Mouse (Mus musculus): Measurements from ENCODE around the gene Cryl1. TPM values are rescaled to one million over a fixed set of nuclear protein-coding genes. Genes with fewer than 3 reads are reported as not detected.

The Cryl1 gene
- polyA plus RNA-seq, 2 experiments from 2014 or later, result 17.2 to 17.6 TPM

- peak; percentile 75 for ATAC-seq
Measured at GRCm38 (mm10) chr14:57372348-57373102, 25.8 kb downstream of the Cryl1 start.

GRCm38 (mm10) chr14:57367327-57367726 lies 31.0 kb downstream of the Cryl1 start:
- no peak for ATAC-seq

DNA sequence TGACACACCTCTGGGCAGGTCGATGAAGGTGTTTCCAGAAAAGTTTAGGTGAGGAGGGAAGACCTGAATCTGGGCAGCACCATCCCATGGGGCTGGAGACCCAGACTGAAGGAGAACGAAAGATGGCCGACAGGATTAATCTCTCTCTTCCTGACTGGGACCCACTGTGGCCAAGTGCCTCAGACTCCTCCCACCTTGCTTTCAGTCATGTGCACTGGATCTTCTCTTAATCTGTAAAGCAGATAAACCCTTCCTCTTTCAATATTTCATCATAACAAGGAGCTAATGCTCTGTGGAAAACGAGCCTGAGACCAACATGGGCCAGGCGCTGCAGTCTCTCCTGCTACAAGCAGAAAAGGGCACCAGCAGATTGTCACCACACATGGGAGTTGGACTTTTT lies 31.6 kb downstream of the Cryl1 start:
- no peak for ATAC-seq

GRCm38 (mm10) chr14:57365341-57365740 lies 33.0 kb downstream of the Cryl1 start:
- no peak for ATAC-seq

DNA sequence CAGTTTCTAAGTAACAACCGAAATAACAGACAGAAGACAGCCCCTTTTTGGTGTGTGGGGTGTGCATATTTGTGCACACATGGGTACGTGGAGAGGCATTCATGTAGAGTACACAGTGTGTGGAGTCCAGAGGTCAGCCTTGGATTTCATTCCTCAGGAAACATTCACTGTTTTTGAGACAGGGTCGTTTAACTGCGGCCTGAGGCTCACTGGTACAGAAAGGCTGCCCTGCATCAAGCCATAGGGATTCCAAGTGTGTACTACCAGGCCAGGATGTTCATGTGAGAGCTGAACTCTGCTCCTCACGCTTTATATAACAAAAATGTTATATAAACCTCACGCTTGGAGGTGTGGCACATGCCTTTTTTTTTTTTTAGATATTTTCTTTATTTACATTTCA lies 34.5 kb downstream of the Cryl1 start:
- ATAC-seq, result no peak

- ATAC-seq, result peak; percentile 43
Measured at GRCm38 (mm10) chr14:57362726-57363660, 35.3 kb downstream of the Cryl1 start.

GRCm38 (mm10) chr14:57357030-57357429 lies 41.3 kb downstream of the Cryl1 start:
- no peak for ATAC-seq

DNA sequence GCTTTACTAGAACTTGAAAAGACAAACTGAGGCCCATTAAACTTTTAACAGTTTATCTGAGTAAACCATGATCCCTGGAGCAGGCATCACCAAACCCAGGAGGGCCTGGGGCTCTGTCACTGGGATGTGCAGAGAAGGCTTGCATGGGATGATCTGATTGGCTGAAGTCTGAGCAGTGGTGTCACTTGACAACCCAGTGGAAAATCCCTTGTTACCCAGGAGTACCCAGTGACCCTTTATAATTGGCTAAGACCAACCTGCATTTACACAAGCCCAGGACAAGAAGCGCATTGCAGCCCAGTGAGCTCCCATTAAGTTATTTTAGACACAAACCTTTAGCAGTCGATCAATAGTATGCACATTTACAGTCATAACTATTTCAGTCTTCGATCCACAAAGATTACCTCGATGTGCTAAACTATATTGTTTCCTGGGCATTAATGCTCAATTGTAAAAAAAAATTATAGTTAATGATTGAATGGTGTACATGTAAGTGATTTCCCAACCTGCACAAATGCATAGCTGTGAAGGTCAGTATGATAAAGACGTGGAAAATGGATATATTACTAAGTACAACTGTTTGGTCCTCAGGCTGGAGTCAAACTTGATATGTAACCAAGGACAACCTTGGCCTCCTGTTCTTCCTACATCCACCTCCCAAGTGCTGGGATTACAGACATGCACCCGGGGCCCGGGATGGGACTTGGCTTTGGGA lies 46.7 kb downstream of the Cryl1 start:
- ATAC-seq, result no peak

DNA sequence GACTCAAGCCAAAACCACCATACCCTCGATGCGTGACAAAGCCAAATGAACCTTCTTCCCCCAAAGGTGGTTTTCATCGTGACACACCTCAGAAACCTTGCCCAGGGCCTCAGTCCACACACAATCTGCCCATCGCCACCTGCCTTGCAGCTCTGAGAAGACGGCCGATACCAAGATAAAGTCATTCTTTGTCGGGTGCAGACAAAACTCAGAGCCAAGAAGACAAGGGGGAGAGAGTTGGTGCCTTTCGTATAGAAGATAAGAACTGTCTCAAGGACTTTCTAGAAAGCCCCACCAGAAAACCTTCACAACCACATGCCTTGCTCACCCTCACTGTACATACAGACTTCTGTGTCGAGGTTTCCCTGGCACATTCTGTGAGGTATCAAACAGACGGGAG lies 48.4 kb downstream of the Cryl1 start:
- ATAC-seq, result no peak

DNA sequence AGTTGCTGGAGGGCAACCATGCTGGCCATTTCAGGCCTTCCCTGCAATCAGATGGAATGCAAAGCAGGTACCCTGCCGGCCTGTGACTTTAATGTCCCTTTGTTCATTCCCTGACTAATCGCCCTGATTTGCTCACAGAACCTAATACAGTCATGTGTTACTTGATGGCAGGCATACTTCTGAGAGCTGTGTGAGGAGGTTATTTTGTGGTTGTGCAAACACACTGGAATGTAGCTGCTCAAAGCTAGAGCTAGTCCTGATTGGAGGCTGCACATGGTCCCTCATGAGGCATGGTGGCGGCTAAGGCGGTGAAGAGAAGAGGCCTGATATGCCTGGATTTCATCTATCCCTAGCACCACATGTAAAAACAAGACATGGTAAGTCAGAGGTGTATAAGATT lies 50.2 kb downstream of the Cryl1 start:
- ATAC-seq, result no peak

GRCm38 (mm10) chr14:57346135-57346534 lies 52.2 kb downstream of the Cryl1 start:
- ATAC-seq, result no peak

- ATAC-seq, result no peak
Measured at GRCm38 (mm10) chr14:57344781-57345492, 53.4 kb downstream of the Cryl1 start.

DNA sequence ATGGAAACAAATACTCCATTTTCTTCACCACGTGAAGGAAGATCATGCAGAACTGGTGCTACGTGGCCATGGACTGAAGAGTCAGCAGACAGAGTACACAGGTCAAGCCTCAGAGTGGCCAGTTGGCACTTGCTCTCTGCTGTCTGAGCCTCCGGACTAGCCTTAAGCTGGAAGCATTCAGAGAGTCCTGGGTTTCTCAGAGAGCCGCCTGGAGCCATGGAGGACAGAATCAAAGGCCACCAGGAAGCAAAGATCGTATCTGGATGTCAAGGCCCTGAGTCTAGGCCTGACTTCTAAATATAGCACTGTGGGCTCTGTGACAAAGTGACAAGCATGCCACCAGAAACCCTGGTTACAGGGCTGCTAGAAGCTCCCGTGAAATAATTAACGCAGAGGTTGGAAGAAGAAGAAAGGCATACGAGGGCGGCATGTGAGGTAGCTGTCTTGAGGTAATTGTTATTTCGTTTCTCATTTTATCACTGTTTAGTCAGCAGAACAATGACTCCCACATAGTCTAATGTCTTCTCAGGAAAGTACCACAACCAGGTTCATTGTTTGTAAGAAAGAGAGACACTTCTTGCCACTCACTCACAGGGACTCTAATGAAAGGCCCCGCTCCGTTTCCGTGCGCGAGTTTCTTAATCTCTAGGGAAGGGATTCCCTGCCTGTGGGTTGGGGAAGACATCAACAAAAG lies 55.1 kb downstream of the Cryl1 start:
- no peak for ATAC-seq

GRCm38 (mm10) chr14:57342316-57343055 lies 55.8 kb downstream of the Cryl1 start:
- ATAC-seq, result no peak

DNA sequence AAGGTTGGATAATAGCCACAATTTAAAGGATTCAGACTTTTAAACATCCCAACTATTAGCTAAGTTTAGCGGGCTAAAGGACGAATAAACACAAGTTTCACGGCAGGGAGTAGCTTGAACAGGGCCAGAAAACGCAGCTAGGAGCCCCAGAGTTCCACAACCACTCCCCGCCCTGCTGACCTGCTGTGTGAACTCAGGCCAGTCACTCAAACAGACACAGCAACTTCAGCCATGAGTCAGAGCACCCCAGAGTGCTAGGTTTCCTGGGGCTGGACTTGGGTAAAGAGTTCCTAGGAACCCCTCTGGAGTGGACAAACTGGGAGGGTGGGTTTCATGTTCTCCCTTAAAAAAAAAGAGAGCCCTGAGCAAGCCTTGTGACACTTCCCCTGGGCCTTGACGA lies 59.7 kb downstream of the Cryl1 start:
- no peak for ATAC-seq

GRCm38 (mm10) chr14:57334833-57335232 lies 63.5 kb downstream of the Cryl1 start:
- ATAC-seq, result no peak

- ATAC-seq, result no peak
Measured at GRCm38 (mm10) chr14:57332503-57332902, 65.8 kb downstream of the Cryl1 start.

DNA sequence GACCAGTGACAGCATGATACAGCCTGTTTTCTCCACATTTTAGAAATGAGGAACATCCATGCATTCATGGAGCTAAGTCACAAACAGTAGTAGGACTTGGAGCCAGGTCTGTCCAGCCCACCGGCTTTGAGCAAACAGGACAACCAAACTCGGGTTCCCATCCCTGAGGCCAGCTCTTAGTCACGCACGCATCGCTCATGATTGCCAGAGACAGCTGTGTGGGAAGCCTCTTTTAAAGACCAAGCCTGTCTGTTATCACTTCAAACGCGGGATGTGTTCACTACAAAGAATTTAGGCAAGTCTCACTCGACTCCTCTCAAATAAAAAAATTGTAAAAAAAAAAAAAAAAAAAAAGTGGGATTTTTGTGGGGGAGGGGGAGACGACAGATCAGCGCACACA lies 67.2 kb downstream of the Cryl1 start:
- ATAC-seq, result no peak

DNA sequence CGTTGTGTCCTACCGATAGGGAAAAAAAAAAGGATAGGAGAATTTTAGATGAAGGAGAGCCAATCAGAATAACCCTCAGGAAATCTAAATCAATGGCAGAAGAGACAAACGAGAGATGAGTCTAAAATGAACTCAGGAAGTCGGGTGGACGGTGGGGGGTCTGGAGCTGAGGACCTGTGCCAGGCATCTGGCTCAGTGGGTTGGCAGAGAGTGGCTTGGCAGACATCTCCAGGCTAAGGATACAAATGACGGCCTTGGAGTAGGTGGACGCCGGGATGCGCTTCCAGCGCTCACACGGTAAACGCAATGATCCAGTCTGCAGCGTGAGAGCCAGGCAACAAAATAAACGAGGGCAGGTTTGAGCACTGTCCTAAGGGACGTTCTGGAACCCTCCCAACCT lies 68.7 kb downstream of the Cryl1 start:
- no peak for ATAC-seq

DNA sequence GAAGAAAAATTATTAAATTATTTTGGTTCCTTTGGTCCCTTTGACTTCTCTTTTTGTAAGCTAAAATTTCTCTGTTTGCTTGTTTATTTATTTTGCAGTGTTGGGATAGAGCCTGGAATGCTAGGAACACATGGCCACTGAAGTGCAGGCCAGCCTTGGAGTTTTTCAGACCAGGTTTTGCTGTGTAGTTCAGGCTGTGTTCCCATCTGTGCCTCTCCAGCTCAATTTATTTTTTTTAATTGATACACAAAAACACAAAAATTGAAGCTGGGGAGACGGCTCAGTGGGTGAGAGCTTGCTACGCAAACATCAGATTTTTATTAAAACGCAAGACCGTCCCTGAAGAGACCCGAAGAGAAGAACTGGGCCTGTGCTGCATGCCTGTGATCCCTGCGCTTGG lies 71.6 kb downstream of the Cryl1 start:
- ATAC-seq, result no peak

- ATAC-seq, result no peak
Measured at GRCm38 (mm10) chr14:57318812-57319211, 79.5 kb downstream of the Cryl1 start.
